Mouse (Mus musculus) megakaryocyte, embryonic 14.5 days (primary cell): ENCODE measurements at regions not wholly inside any gene's neighbourhood (a gene's known extent, or its start where the extent isn't known, plus 50 kb on each side); places are given as distances from the start of the nearest gene placed in this dataset.

ENCODE experiments used
- FLI1 ChIP-seq: IDR thresholded peaks from 2 replicates; pipeline ENCODE4 v1.6.1; 2012; ENCODE audit warnings: low read length, inconsistent platforms, mixed read lengths
- GATA1 ChIP-seq: IDR thresholded peaks from 3 replicates; pipeline ENCODE4 v1.6.1; 2012; ENCODE audit warnings: mixed read lengths, low read length, inconsistent platforms, borderline replicate concordance

DNA sequence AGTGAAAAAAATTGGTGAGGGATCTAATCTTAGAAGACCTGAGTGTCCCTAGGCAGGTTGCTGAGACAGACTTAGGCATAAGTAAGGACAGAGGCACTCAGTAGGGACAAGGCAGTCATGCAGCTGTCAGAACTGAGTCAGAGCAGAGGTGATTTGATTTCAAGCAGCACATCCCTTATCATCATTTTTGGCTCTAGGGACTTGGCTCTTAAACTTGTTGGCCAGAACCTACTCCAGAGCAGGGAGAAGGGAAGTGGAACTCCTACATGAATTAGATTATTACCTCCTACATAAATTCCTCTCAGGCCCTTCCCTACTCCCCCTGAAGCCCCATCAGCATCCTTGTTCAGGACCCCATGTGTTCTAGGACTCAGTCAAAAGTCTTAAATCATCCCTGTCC lies 63.9 kb upstream of the Slc7a14 start:
- TF ChIP-seq GATA1 (no peak), FLI1 (no peak)
